Mouse (Mus musculus) MEL (cell line): ENCODE results near the gene Hnrnpu. TPM values are rescaled to one million over a fixed set of nuclear protein-coding genes. Genes with fewer than 3 reads are reported as not detected.

Source experiments
- DNase-seq: peaks from one replicate; pipeline ENCODE4 v3.0.0; 2011; ENCODE audit warnings: low read depth, low spot score
- H3K27ac ChIP-seq: 2 replicates; pipeline ENCODE4 v1.5.1; 2012; ENCODE audit warnings: low read depth, mild to moderate bottlenecking, control low read depth, low read length, moderate library complexity; ENCODE audit not compliant: control insufficient read depth
- H3K27me3 ChIP-seq, 2 experiments: fragments of 150-350 bp in 1 of 2; sonication (generic) in 1 of 2; 2 replicates each; pipeline ENCODE4 v1.6.1; 2012; ENCODE audit warnings: low read length in 2 of 2, mild to moderate bottlenecking in 2 of 2, improper control_type of control experiment in 1 of 2, moderate library complexity in 1 of 2; ENCODE audit not compliant: insufficient read depth in 2 of 2, control insufficient read depth in 1 of 2
- H3K36me3 ChIP-seq, 2 experiments: 2 replicates each; pipeline ENCODE4 v1.6.1; 2012 to 2014; ENCODE audit warnings: low read length in 2 of 2, improper control_type of control experiment in 1 of 2, inconsistent platforms in 1 of 2, mild to moderate bottlenecking in 1 of 2; ENCODE audit not compliant: insufficient read depth in 2 of 2, control insufficient read depth in 1 of 2
- H3K4me1 ChIP-seq, 2 experiments: fragments of 150-350 bp in 1 of 2; sonication (generic) in 1 of 2; 2 replicates each; pipeline ENCODE4 v1.6.1; 2012; ENCODE audit warnings: low read length in 2 of 2, improper control_type of control experiment in 1 of 2, mild to moderate bottlenecking in 1 of 2; ENCODE audit not compliant: insufficient read depth in 2 of 2, control insufficient read depth in 1 of 2
- H3K4me3 ChIP-seq, 2 experiments: fragments of 150-350 bp in 1 of 2; sonication (generic) in 1 of 2; 2 replicates each; pipeline ENCODE4 v1.5.1; 2012; ENCODE audit warnings: low read depth in 2 of 2, low read length in 2 of 2, mild to moderate bottlenecking in 2 of 2, moderate library complexity in 2 of 2, control low read depth in 1 of 2, improper control_type of control experiment in 1 of 2; ENCODE audit not compliant: control insufficient read depth in 1 of 2, insufficient read depth in 1 of 2
- H3K79me2 ChIP-seq: 2 replicates; pipeline ENCODE4 v1.6.1; 2012; ENCODE audit warnings: mild to moderate bottlenecking, low read length, moderate library complexity; ENCODE audit not compliant: control insufficient read depth, poor library complexity, insufficient read depth
- H3K9ac ChIP-seq: 2 replicates; pipeline ENCODE4 v1.6.1; 2012; ENCODE audit warnings: low read depth, mild to moderate bottlenecking, control low read depth, low read length, moderate library complexity; ENCODE audit not compliant: control insufficient read depth, poor library complexity, severe bottlenecking
- H3K9me3 ChIP-seq: fragments of 150-350 bp; sonication (generic); replicated peaks from 2 replicates; pipeline ENCODE4 v1.6.1; 2012; ENCODE audit warnings: mild to moderate bottlenecking, low read length, improper control_type of control experiment, moderate library complexity; ENCODE audit not compliant: insufficient read depth
- CHD1 ChIP-seq: IDR thresholded peaks from 2 replicates; pipeline ENCODE4 v1.6.1; 2012; ENCODE audit warnings: low read depth, mild to moderate bottlenecking, inconsistent platforms, low read length, improper control_type of control experiment
- CHD2 ChIP-seq: IDR thresholded peaks from 2 replicates; pipeline ENCODE4 v1.6.1; 2011; ENCODE audit warnings: low read length, improper control_type of control experiment
- ELF1 ChIP-seq: IDR thresholded peaks from 2 replicates; pipeline ENCODE4 v1.6.1; 2014; ENCODE audit warnings: low read depth, mild to moderate bottlenecking, inconsistent platforms, low read length, improper control_type of control experiment, moderate library complexity
- EP300 ChIP-seq, 2 experiments: IDR thresholded peaks; 2 replicates each; pipeline ENCODE4 v1.6.1; 2011; ENCODE audit warnings: improper control_type of control experiment in 2 of 2, low read length in 2 of 2, low read depth in 1 of 2, mild to moderate bottlenecking in 1 of 2
- ETS1 ChIP-seq: IDR thresholded peaks from 2 replicates; pipeline ENCODE4 v1.6.1; 2012; ENCODE audit warnings: low read depth, mild to moderate bottlenecking, inconsistent platforms, low read length, improper control_type of control experiment, moderate library complexity
- GABPA ChIP-seq: IDR thresholded peaks from 2 replicates; pipeline ENCODE4 v1.6.1; 2012; ENCODE audit warnings: low read depth, mild to moderate bottlenecking, inconsistent platforms, low read length, improper control_type of control experiment, moderate library complexity
- GATA1 ChIP-seq: IDR thresholded peaks from 2 replicates; pipeline ENCODE4 v1.6.1; 2011; ENCODE audit warnings: low read depth, low read length, improper control_type of control experiment
- HCFC1 ChIP-seq: IDR thresholded peaks from 2 replicates; pipeline ENCODE4 v1.6.1; 2012; ENCODE audit warnings: low read depth, mild to moderate bottlenecking, inconsistent platforms, low read length, improper control_type of control experiment, moderate library complexity
- JUND ChIP-seq: IDR thresholded peaks from 2 replicates; pipeline ENCODE4 v1.6.1; 2011; ENCODE audit warnings: low read depth, mild to moderate bottlenecking, improper control_type of control experiment, low read length
- KAT2A ChIP-seq: conservative IDR thresholded peaks from 2 replicates; pipeline ENCODE4 v1.6.1; 2012; ENCODE audit warnings: low read depth, low read length, improper control_type of control experiment, inconsistent platforms
- MAZ ChIP-seq: IDR thresholded peaks from 2 replicates; pipeline ENCODE4 v1.6.1; 2012; ENCODE audit warnings: low read depth, mild to moderate bottlenecking, inconsistent platforms, low read length, improper control_type of control experiment
- NELFE ChIP-seq: IDR thresholded peaks from 2 replicates; pipeline ENCODE4 v1.6.1; 2011; ENCODE audit warnings: low read depth, low read length, improper control_type of control experiment
- NRF1 ChIP-seq: IDR thresholded peaks from 2 replicates; pipeline ENCODE4 v1.6.1; 2014; ENCODE audit warnings: low read depth, mild to moderate bottlenecking, inconsistent platforms, low read length, improper control_type of control experiment, moderate library complexity; ENCODE audit not compliant: poor library complexity, insufficient read depth, severe bottlenecking
- POLR2AphosphoS2 ChIP-seq: IDR thresholded peaks from 2 replicates; pipeline ENCODE4 v1.6.1; 2011; ENCODE audit warnings: low read length, improper control_type of control experiment
- POLR2AphosphoS5 ChIP-seq: IDR thresholded peaks from 2 replicates; pipeline ENCODE4 v1.6.1; 2012; ENCODE audit warnings: low read depth, borderline replicate concordance, mild to moderate bottlenecking, inconsistent platforms, low read length, moderate library complexity, mixed read lengths
- SIN3A ChIP-seq: IDR thresholded peaks from 2 replicates; pipeline ENCODE4 v1.6.1; 2012; ENCODE audit warnings: low read length, improper control_type of control experiment, inconsistent platforms
- SMC3 ChIP-seq: IDR thresholded peaks from 2 replicates; pipeline ENCODE4 v1.6.1; 2011; ENCODE audit warnings: low read depth, low read length, improper control_type of control experiment
- TBP ChIP-seq: IDR thresholded peaks from 2 replicates; pipeline ENCODE4 v1.8.0; 2011; ENCODE audit warnings: low read depth, low read length, improper control_type of control experiment
- UBTF ChIP-seq: IDR thresholded peaks from 2 replicates; pipeline ENCODE4 v1.6.1; 2012; ENCODE audit warnings: low read depth, mild to moderate bottlenecking, inconsistent platforms, low read length, improper control_type of control experiment, moderate library complexity, borderline replicate concordance; ENCODE audit not compliant: insufficient read depth
- USF1 ChIP-seq: IDR thresholded peaks from 2 replicates; pipeline ENCODE4 v1.6.1; 2014; ENCODE audit warnings: low read depth, mild to moderate bottlenecking, inconsistent platforms, low read length, improper control_type of control experiment, moderate library complexity
- USF2 ChIP-seq, 2 experiments: IDR thresholded peaks; 2 replicates each; pipeline ENCODE4 v1.6.1; 2011 to 2012; ENCODE audit warnings: improper control_type of control experiment in 2 of 2, low read length in 2 of 2, borderline replicate concordance in 1 of 2, inconsistent platforms in 1 of 2, low read depth in 1 of 2, mild to moderate bottlenecking in 1 of 2; ENCODE audit not compliant: insufficient read depth in 1 of 2
- ZC3H11A ChIP-seq: IDR thresholded peaks from 2 replicates; pipeline ENCODE4 v1.6.1; 2012; ENCODE audit warnings: low read depth, mild to moderate bottlenecking, inconsistent platforms, low read length, improper control_type of control experiment
- ZMIZ1 ChIP-seq: IDR thresholded peaks from 2 replicates; pipeline ENCODE4 v1.6.1; 2012; ENCODE audit warnings: low read depth, mild to moderate bottlenecking, inconsistent platforms, low read length, improper control_type of control experiment, moderate library complexity
- ZNF384 ChIP-seq: IDR thresholded peaks from 2 replicates; pipeline ENCODE4 v1.6.1; 2012; ENCODE audit warnings: low read depth, mild to moderate bottlenecking, inconsistent platforms, low read length, improper control_type of control experiment
- polyA plus RNA-seq, 2 experiments: library from polyadenylated mRNA; stranded (reverse) in 1 of 2; unstranded in 1 of 2; fragments of >175 nt in 1 of 2; fragments of >200 nt in 1 of 2; gene quantifications; 2 replicates each; pipeline versions ENCODE4 v1.2.1 to v1.2.4; 2012; ENCODE audit warnings: low replicate concordance in 2 of 2, low read depth in 1 of 2; ENCODE audit not compliant: insufficient read length in 2 of 2, insufficient read depth in 1 of 2, missing spikeins in 1 of 2
- total RNA-seq: library from RNA; depleted of rRNA; stranded (reverse); fragments of 300-350 nt; gene quantifications from 2 replicates; pipeline ENCODE4 v1.2.3, GENCODE M21; 2012

Hnrnpu gene
- total and polyA plus RNA-seq, 3 experiments: 373 to 2,754 (median 789) TPM

DNA sequence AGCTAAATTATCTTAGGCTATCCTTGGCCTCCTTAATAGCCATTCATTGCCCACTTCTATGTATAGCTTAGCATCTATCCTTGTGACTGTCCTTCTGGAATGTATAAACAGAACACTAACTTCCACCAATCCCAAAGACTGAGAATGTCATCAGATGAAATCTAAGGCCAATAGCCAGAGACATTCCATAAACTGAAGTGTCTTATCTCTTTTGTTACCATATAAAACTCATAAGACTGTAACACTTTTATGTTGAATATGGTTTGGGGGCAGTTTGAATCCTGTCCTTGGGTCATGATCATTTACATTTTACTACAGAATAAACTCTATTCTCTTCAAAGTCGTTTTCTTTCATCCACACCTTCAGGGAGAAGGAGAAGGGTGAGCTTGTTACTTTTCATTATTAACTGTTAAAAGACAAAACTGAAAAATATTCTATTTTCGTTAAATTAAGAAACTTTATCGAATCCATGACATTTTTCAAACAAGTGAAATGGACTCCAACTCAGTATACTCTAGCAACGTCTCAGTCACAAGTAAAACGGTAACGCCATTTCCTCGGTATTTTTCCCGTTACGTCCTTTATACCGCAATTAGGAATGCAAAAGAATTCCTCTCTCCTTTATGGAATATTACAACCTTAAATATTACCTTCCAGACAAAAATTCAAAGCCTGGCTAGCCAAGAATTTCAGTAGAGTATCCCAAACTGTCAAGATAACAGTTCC is 20.2 kb downstream of the Hnrnpu start:
- peak overlapping the region; percentile 100 for H3K27ac ChIP-seq
- H3K36me3 ChIP-seq: peaks cover 4 to 27% of the 10 kb centered on the region in 2 experiments
- H3K4me3 ChIP-seq: peak overlapping the region; percentile 71 to 83
- TF ChIP-seq ELF1 (no peak), EP300 (IDR thresholded peaks at IDR 0.05; ENCODE audit: low read depth in 1 of 2, low read length in 2 of 2) (peak in 1 of 2 experiments; percentile 8; a peak in 1 of 4 replicates), CHD1 (peak; percentile 98), TBP (peak; percentile 90), ZNF384 (no peak), JUND (0 out of 2 replicates have a peak, but pooled peaks have one; percentile 2), NELFE (peak; percentile 68), GATA1 (no peak), ZMIZ1 (peak; percentile 27; the same call in 1 of the 2 replicates), KAT2A (no peak)
- H3K27me3 ChIP-seq: no peaks in the 10 kb centered on the region
- peaks cover 10% of the 10 kb centered on the region; the same call in 1 of the 2 replicates for H3K79me2 ChIP-seq
- peak; percentile 64 for DNase-seq
- peaks cover 6% of the 10 kb centered on the region in 2 experiments; a peak in 3 of 4 replicates for H3K4me1 ChIP-seq
- H3K9me3 ChIP-seq: no peaks in the 10 kb centered on the region
- peak overlapping the region; percentile 100 for H3K9ac ChIP-seq

DNA sequence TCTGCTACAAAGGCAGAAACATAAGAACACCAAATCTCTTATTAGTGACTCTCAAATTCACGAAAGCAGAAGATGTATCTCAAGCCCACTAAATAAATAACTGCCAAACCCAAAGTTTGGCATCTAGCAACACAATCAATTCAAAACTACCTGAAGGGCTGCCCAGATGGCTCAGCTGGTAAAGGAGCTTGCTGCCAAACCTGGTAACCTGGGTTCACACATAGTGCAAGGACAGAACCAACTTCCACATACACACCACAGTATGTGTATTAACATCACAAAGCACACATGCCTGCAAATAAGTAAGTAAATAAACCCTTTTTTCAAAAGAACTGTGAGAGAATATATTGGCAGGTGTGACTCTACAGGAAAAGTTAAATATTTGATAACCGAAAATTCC is 23.4 kb downstream of the Hnrnpu start:
- DNase-seq: no peak
- Histone ChIP-seq H3K4me1 (peaks cover 6% of the 10 kb centered on the region in 2 experiments; a peak in 3 of 4 replicates), H3K27ac (no peak overlapping the region)

More for the DNA sequence above, 23.4 kb downstream of the Hnrnpu start:
- TF ChIP-seq ELF1: no peak
- TF ChIP-seq KAT2A: no peak
- no peak for TF ChIP-seq NRF1
- TF ChIP-seq ETS1: no peak
- TF ChIP-seq POLR2AphosphoS2: no peak
- no peak for TF ChIP-seq MAZ
- TF ChIP-seq SMC3: no peak
- TF ChIP-seq UBTF: no peak
- no peak for TF ChIP-seq HCFC1
- no peak for TF ChIP-seq USF2 (IDR thresholded peaks at IDR 0.05; ENCODE audit: borderline replicate concordance in 1 of 2, insufficient read depth in 1 of 2, low read depth in 1 of 2, low read length in 2 of 2)
- TF ChIP-seq USF1: no peak
- no peak for TF ChIP-seq POLR2AphosphoS5
- TF ChIP-seq ZNF384: no peak
- TF ChIP-seq GATA1: no peak
- no peak for TF ChIP-seq CHD2
- no peak for TF ChIP-seq SIN3A
- no peak for TF ChIP-seq JUND
- TF ChIP-seq GABPA: no peak
- no peak for TF ChIP-seq ZC3H11A
- Histone ChIP-seq H3K9ac (no peak overlapping the region), H3K27me3 (no peaks in the 10 kb centered on the region), H3K79me2 (peaks cover 7% of the 10 kb centered on the region; the same call in 1 of the 2 replicates), H3K4me3 (no peak overlapping the region), H3K9me3 (no peaks in the 10 kb centered on the region), H3K36me3 (peaks cover 0 to 23% of the 10 kb centered on the region in 2 experiments; a peak in 2 of 4 replicates)
